Mouse (Mus musculus) brain, embryonic 18.5 days (tissue): ENCODE measurements around the gene Fkbp2.
"Not testable (repeated sequence)": the region's sequence is repeated elsewhere in the genome, so short reads cannot be mapped to it uniquely, and the experiment has no call there.

Experiments
- DNase-seq: peaks from one replicate; pipeline ENCODE4 v3.0.0-alpha.2; 2012; ENCODE audit warnings: low read depth, low spot score

Fkbp2 gene

GRCm38 (mm10) chr19:6991166-6991565 is 10.9 kb upstream of the Fkbp2 start:
- DNase-seq, result not testable (repeated sequence)

GRCm38 (mm10) chr19:6990712-6991111 is 10.4 kb upstream of the Fkbp2 start:
- no peak for DNase-seq

- no peak for DNase-seq
Observed at GRCm38 (mm10) chr19:6989251-6989650, 8.9 kb upstream of the Fkbp2 start.

GRCm38 (mm10) chr19:6987904-6988285 is 7.6 kb upstream of the Fkbp2 start:
- DNase-seq, result no peak

DNA sequence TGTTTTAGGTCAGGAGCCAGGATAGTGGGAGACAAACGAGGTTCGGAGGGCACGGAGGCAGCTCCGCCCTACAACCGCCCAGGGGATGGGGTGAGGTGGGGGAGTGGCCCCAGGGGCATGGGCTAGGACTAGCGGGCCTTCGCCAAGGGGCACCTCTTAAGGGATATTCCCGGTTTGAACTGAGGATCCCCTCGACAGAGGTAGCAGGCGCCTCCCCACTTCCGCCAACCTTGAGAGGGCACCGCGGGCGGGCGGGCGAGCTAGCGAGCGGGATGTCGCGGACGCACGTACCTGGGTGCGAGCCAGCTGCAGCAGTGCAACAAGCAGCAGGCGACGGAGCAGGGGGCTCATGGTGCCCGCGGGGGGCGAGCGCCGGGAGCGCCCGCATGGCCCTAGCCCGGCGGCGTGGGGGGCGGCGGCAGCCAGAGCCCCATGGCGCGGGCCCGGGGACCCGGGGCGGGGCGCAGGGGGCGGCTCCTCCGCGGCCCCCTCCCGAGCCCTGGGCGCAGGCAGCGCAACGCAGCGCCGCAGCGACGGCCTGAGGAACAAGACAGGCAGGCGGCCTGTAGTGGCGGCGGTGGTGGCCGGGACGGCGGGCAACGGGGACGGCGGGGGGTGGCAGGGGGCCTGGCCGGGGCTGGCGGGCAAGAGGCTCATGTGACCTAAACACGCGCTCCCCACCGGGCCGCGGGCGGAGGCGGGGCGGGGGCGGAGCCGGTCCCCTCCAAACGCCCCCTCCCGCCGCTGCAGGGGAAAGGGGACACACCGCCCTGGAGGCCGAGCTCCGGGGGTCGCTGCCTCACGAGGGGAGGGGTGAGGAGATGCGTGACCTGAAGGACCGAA is 7.0 kb upstream of the Fkbp2 start, which contains the start of gene Vegfb:
Vegfb (minus strand) TSS at position 591 of the 843 bp plus-strand sequence.
- no peak for DNase-seq

DNA sequence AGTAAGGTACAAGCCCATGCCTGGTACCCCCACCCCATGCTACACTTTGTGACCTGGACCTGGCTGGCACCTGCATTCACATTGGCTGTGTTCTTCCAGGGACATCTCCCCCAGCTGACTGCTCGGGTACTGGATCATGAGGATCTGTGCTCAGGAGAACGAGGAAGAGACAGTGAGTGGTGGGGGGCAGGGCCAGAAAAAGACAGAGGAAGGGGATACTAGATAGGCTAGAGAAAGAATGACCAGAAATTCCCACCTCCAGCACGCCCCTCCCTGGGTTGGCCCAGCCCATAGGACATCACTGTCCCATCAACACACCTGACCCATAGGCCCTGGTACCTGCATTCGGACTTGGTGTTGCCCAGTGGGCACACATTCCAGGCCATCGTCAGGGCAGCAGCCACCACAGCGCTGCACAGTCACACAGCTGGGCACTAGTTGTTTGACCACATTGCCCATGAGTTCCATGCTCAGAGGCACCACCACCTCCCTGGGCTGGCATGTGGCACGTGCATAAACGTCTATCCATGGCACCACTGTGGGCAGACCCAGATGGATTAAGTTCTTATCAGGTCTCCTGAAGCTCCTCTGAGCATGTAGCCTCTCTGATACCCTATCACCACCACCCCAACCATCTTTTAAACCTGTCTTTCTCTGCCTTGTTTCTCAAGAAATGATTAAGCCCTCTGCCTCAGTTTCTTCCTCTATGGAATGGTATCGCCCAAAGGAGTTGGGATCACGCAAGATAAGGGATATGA is 5.8 kb upstream of the Fkbp2 start:
- DNase-seq, result no peak

DNA sequence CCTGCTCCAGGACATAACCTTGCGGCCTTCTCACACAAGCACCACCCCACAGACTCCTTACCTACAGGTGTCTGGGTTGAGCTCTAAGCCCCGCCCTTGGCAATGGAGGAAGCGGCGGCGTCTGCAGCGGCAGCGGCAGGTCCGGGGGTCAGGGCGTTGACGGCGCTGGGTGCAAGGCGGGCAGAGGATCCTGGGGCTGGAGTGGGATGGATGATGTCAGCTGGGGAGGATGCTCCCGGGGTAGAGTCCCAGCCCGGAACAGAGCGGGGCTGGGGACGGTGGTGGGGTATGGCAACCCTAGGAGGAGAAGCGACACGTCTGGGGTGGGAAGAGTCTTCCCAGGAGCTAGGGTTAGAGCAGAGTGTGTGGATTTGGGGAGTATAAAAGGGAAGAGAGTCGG is 5.0 kb upstream of the Fkbp2 start:
- no peak for DNase-seq

GRCm38 (mm10) chr19:6983621-6984020 is 3.3 kb upstream of the Fkbp2 start:
- DNase-seq, result no peak

DNA sequence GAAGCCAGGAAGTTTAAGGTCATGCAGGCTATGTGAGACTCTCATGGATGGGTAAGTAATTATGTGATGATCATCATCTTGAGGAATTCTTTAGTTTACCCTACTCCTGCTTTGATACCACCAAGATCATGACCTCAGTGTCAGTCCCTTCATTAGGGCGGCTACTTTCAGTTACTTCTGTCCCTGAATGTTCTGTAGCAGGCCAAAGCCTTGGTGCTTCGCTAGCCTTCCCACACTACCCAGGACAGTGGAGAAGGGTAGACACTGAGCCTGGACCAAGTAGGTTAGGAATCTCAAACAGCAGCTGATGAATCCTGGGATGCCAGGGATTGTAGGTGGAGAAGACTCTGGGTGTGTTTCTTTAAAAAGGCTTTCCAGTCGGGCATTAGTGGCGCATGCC is 1.2 kb upstream of the Fkbp2 start:
- DNase-seq, result no peak

DNA sequence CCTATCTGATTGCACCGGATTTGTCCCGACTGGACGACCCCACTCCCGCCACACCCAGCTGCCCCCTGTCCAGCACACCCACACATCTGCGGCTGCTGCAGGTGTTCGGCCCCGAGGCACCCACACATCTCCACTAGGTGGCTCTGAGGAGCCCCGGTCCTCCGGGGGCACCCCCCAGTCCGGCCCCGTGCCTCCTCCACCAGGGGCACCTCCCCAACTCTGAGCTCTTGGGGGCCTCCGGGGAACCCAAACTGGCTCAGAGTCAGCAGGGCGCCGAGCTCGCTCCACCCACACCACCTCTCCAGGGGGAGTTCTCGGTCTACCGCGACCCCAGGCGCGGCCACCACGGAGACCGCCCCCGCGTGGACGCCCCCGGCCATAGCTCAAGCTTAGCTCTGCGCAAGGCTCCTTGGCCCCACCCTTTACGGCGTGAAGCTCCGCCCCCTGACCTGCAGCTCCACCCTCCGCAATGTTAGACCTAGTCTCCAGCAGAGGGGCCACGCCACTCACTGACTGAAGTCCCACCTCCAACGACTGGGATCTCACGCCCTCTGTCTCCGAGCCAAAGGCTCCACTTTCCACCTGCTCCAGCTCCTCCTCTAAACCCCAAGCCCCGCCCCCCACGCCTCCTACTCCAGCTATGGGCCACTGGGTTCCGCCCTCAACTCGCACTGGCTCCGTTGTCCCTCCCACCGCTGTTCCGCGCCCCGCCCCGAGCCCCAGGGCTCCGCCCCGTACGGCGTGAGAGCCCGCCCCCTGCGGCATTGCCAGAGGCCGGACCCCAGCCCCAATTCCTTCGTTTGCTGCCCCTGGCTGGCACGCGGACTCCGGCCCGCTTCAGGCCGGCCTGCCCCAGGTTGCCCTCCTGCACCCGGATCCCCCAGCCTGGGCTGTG is 568 bp downstream of the Fkbp2 start:
- peak; percentile 96 for DNase-seq

- no peak for DNase-seq
Observed at GRCm38 (mm10) chr19:6979001-6979479, 1.3 kb downstream of the Fkbp2 start.

DNA sequence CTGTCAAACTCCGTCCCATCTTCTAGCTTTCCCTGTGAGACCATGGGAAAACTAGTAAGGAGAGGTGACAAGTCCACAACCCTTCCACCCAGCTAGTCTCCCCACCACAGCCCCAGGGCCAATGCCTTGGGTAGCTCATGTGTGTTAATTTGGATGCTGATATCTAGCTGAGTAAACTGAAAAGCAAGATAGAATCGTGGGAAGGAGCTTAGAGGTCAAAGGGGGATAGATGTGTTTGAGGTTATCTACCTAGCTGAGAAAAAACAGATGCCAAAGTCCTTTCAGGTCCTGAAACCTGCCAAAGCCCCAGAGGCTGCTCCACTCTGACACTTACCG is 1.7 kb downstream of the Fkbp2 start:
- no peak for DNase-seq

GRCm38 (mm10) chr19:6977759-6978638 is 2.3 kb downstream of the Fkbp2 start:
- no peak for DNase-seq

DNA sequence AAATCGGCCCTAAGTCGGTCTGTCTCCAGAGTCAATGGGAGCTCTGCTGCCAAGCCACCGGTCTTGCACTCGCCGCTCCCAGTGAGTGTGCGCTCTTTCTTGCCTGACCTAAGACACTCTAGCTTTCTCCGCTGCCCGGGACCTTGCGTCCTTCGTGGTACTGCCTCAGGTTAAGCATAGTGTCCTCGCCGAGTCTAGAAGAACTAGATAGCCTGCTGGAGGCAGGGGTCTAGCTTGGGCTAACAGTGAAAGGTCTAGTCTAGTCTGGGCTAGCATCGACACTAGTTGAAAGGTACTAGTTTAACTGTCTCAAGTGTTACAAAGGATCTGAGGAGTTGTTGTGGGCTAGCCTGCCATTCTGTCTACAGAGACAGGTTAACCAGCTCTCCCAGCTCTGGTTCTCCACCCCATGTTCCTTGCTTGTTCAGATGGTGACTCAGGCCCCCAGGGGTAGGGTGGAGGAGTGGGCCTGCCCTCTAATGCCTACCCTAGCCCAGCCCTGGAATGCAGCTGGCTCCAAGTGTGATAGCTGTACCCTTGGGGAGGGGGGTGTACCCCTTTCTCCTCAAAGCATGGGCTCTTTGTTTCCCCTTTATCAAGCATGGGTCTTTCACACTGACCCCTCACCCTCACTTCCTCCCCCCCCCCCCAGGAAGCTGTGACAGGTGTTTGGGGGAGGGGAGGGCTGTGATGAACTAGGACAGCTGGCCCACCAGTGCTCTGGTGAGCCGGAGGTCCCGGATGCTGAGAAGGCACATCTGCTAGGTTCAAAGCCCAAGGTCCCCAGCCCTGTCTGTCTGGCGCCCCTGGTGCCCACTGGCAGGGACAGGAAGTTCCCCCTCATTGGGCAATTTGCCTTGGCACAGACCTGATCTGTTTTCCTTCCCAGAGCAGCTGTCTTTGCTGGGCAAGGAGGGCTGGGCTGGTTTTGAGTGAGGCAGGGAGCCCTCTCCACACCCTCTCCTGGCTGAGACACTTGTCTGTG is 4.5 kb downstream of the Fkbp2 start, which contains the start of gene Plcb3:
Plcb3 (minus strand) TSS at position 934 of the 985 bp plus-strand sequence.
- peak; percentile 62 for DNase-seq

- no peak for DNase-seq
Observed at GRCm38 (mm10) chr19:6974211-6975205, 5.8 kb downstream of the Fkbp2 start, which contains the start of gene Ppp1r14b. TSS of gene Ppp1r14b (plus strand) at chr19:6974968.

DNA sequence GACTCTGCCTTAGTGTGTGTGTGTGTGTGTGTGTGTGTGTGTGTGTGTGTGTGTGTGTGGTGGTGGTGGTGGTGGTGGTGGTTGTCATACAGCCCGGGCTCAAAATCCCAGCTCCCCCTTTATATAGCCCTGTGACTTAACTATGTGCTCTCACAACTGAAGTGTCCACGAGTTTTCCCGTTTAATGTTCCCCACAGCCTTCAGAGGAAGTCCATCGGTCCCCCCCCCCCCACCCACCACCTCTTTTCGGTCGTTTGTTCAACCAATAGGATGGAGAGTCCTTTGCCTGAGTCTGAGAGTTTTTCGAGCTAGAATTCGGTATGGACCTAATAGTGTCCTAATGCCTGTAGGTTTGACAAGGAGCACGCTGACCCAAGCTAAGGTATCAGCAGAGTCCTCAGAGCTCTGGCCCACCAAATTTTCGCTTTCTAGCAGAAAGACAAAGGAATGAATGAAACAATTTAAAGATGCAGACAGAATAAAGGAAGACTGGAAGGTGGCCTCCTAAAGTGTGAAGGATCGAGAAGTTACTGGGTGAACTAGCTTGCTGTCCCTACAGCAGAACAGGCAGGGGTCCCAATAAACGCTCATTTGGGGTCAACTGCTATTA is 6.6 kb downstream of the Fkbp2 start:
- no peak for DNase-seq

- DNase-seq, result no peak
Observed at GRCm38 (mm10) chr19:6972247-6972917, 7.9 kb downstream of the Fkbp2 start.
